Mouse (Mus musculus) midbrain, embryonic 10.5 days (tissue): ENCODE results near the gene Hnrnpab. TPM values are rescaled to one million over a fixed set of nuclear protein-coding genes. Genes with fewer than 3 reads are reported as not detected.
"Not testable (repeated sequence)": the region's sequence is repeated elsewhere in the genome, so short reads cannot be mapped to it uniquely, and the experiment has no call there.

ENCODE experiments used
- DNase-seq: peaks from one replicate; pipeline ENCODE4 v3.0.0-alpha.2; 2017; ENCODE audit warnings: low spot score
- H3K27ac ChIP-seq: fragments of 300-500 bp; sonication (generic); replicated peaks from 2 replicates; pipeline ENCODE4 v1.5.1; 2016; ENCODE audit warnings: mild to moderate bottlenecking
- H3K27me3 ChIP-seq: fragments of 300-500 bp; sonication (generic); 2 replicates; pipeline ENCODE4 v1.6.1; 2016; ENCODE audit warnings: low read depth, mild to moderate bottlenecking; ENCODE audit not compliant: poor library complexity, severe bottlenecking
- H3K36me3 ChIP-seq: fragments of 300-500 bp; sonication (generic); 2 replicates; pipeline ENCODE4 v1.6.1; 2016; ENCODE audit warnings: mild to moderate bottlenecking, moderate library complexity
- H3K4me1 ChIP-seq: fragments of 300-500 bp; sonication (generic); 2 replicates; pipeline ENCODE4 v1.6.1; 2016
- H3K4me3 ChIP-seq: fragments of 300-500 bp; sonication (generic); 2 replicates; pipeline ENCODE4 v1.5.1; 2016; ENCODE audit warnings: mild to moderate bottlenecking, moderate library complexity
- H3K9me3 ChIP-seq: fragments of 300-500 bp; sonication (generic); replicated peaks from 2 replicates; pipeline ENCODE4 v1.6.1; 2016; ENCODE audit warnings: mild to moderate bottlenecking
- WGBS: fragments of 180-500 bp; shearing (Covaris S2); methylation state at CpG from one replicate; pipeline ENCODE4 v1.1.7; 2016; 5-methylcytosine and 5-hydroxymethylcytosine counted together
- polyA plus RNA-seq: library from polyadenylated mRNA; unstranded; fragments of >200 nt; fragmentation: Nextera tagmentation; extraction: Ambion mirVana; gene quantifications from 2 replicates; pipeline ENCODE4 v1.2.1, GENCODE M21; 2016

Hnrnpab gene
- polyA plus RNA-seq, 1 experiment from 2014 or later: 631 TPM

GRCm38 (mm10) chr11:51615129-51615528 lies 8.5 kb upstream of the Hnrnpab start:
- Histone ChIP-seq H3K4me1 (peaks cover 14% of the 10 kb centered on the region), H3K27me3 (peaks cover 3% of the 10 kb centered on the region; the same call in 1 of the 2 replicates), H3K36me3 (no peaks in the 10 kb centered on the region), H3K9me3 (no peaks in the 10 kb centered on the region), H3K4me3 (peak overlapping the region; percentile 46), H3K27ac (peak overlapping the region; percentile 82)
- 49% methylated on average over 7 of the region's 7 CpGs for WGBS
- DNase-seq: no peak

DNA sequence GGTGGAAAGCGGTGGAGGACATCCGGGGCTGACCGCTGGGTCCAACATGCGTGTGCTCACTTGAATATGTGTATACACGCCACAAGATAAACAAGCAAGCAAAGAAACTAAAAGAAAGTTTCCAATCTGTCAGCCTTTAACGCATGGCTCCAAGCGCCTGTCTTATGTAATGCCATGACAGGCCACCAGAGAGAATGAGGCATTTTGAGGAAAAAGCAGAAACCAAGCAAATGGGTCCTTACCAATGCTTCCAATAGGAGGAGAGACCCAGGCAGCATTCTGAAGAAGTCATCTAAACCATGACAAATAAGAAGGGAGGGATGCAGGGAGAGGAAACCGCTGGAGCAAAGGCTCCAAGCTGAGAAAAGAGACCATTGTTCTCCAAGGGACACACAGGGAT lies 7.6 kb upstream of the Hnrnpab start:
- no peaks in the 10 kb centered on the region for H3K9me3 ChIP-seq
- no peak overlapping the region for H3K27ac ChIP-seq
- H3K4me3 ChIP-seq: no peak overlapping the region
- H3K27me3 ChIP-seq: peaks cover 3% of the 10 kb centered on the region; the same call in 1 of the 2 replicates
- DNase-seq: no peak
- H3K36me3 ChIP-seq: no peaks in the 10 kb centered on the region
- peaks cover 14% of the 10 kb centered on the region for H3K4me1 ChIP-seq
- 84% methylated on average over 8 of the region's 8 CpGs for WGBS

DNA sequence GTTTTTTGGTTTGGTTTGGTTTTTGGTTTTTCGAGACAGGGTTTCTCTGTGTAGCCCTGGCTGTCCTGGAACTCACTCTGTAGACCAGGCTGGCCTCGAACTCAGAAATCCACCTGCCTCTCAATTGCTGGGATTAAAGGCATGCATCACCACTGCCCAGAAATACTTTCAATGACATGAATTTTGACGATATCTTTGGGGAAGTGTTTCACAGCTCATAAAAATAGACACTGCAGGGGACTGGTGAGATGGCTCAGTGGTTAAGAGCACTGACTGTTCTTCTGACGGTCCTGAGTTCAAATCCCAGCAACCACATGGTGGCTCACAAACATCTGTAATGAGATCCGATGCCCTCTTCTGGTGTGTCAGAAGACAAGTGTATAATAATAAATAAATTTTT lies 3.3 kb upstream of the Hnrnpab start:
- Histone ChIP-seq H3K36me3 (peaks cover 12% of the 10 kb centered on the region), H3K4me1 (peaks cover 13% of the 10 kb centered on the region)
- H3K9me3 ChIP-seq, H3K4me3 ChIP-seq, DNase-seq, H3K27ac ChIP-seq, H3K27me3 ChIP-seq: not testable (repeated sequence)
- WGBS: 86% methylated on average over 5 of the region's 5 CpGs

GRCm38 (mm10) chr11:51609266-51609909 lies 2.7 kb upstream of the Hnrnpab start:
- H3K27me3 ChIP-seq: no peaks in the 10 kb centered on the region
- no peak for DNase-seq
- H3K27ac ChIP-seq: no peak overlapping the region
- peaks cover 17% of the 10 kb centered on the region for H3K36me3 ChIP-seq
- no peaks in the 10 kb centered on the region for H3K9me3 ChIP-seq
- 84% methylated on average over 3 of the region's 3 CpGs for whole genome bisulfite sequencing
- H3K4me1 ChIP-seq: peaks cover 18% of the 10 kb centered on the region
- H3K4me3 ChIP-seq: no peak overlapping the region

GRCm38 (mm10) chr11:51607096-51607738 lies 570 bp upstream of the Hnrnpab start:
- no peak for DNase-seq
- peaks cover 39% of the 10 kb centered on the region for H3K36me3 ChIP-seq
- peak overlapping the region; percentile 100 for H3K27ac ChIP-seq
- H3K9me3 ChIP-seq: no peaks in the 10 kb centered on the region
- H3K27me3 ChIP-seq: no peaks in the 10 kb centered on the region
- peaks cover 39% of the 10 kb centered on the region for H3K4me1 ChIP-seq
- WGBS: 11% methylated on average over 15 of the region's 15 CpGs
- peak overlapping the region; percentile 100 for H3K4me3 ChIP-seq

DNA sequence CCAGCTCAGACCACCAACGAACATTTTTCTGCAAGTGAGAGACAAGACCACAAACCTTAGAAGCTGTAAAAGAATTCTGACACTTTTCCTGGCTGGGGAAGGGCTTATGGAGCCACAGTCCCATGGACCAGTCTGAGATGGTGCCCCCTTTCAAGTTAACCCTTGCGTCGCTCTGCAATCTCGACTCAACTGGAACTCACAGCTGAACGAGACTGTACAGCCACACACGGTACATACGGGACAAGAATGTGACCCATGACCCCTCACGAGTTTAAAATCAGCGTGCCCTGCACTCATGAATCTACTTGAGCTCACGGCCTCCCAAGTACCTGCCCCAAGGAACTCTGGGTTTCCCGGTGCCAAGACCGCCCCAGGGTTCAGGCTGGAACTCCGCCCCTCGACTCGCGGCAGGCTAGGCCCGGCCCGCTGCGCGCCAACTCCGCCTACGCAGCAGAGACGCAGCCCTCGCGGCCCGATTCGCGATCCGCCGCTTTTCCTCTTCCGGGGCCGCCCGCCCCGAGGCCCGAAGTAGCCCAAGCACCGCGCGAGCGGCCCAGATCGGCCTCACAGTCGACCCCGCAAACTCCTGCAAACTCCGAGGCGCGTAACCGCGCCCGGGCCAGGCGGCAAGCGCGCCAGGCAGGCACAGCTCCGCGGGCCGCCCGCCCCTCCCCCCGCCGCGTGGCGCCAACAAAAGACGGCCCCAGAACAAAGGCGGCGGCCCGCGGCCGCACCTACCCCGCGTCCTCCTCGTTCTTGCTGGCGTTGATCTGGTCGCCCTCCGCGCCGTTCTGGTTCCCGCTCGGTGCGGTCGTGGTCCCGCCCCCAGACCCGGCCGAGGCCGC lies 823 bp downstream of the Hnrnpab start:
- DNase-seq: peak; percentile 78
- Histone ChIP-seq H3K27ac (peak overlapping the region; percentile 100), H3K27me3 (no peaks in the 10 kb centered on the region), H3K4me1 (peaks cover 48% of the 10 kb centered on the region), H3K4me3 (peak overlapping the region; percentile 100), H3K36me3 (peaks cover 53% of the 10 kb centered on the region), H3K9me3 (no peaks in the 10 kb centered on the region)
- WGBS: under 1% methylated on average over 81 of the region's 81 CpGs

DNA sequence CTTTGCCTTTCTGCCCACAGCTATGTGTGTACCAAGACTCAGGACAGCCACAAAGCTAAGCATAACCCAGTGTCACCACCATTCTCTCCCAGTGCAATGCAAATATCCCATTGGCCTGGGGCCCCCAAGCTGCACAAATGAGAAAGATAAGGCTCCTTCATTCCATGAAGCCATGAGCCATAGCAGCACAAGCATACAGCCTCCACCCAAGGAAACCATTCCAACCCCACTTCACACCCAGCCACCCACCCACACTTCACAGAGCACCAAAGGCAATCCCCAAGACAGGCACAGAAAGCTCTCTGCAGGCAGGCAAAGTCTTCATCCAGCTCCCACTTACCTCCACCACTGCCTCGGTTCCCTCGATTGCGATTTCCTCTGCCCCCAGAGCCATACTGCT lies 4.4 kb downstream of the Hnrnpab start:
- H3K36me3 ChIP-seq: peaks cover 89% of the 10 kb centered on the region
- no peaks in the 10 kb centered on the region for H3K27me3 ChIP-seq
- peak overlapping the region; percentile 24; the same call in 1 of the 2 replicates for H3K4me3 ChIP-seq
- H3K27ac ChIP-seq: no peak overlapping the region
- no peak for DNase-seq
- peaks cover 41% of the 10 kb centered on the region for H3K4me1 ChIP-seq
- no peaks in the 10 kb centered on the region for H3K9me3 ChIP-seq
- WGBS: 98% methylated on average over 3 of the region's 3 CpGs

GRCm38 (mm10) chr11:51597553-51597952 lies 9.1 kb downstream of the Hnrnpab start:
- H3K27me3 ChIP-seq: no peaks in the 10 kb centered on the region
- H3K36me3 ChIP-seq: peaks cover 100% of the 10 kb centered on the region
- DNase-seq: no peak
- no peak overlapping the region for H3K4me3 ChIP-seq
- peaks cover 12% of the 10 kb centered on the region for H3K4me1 ChIP-seq
- H3K9me3 ChIP-seq: no peaks in the 10 kb centered on the region
- WGBS: 90% methylated on average over 2 of the region's 2 CpGs
- no peak overlapping the region for H3K27ac ChIP-seq

GRCm38 (mm10) chr11:51595459-51596083 lies 11.1 kb downstream of the Hnrnpab start:
- Histone ChIP-seq H3K27ac (no peak overlapping the region), H3K27me3 (no peaks in the 10 kb centered on the region), H3K36me3 (peaks cover 100% of the 10 kb centered on the region), H3K4me3 (no peak overlapping the region), H3K4me1 (no peaks in the 10 kb centered on the region), H3K9me3 (no peaks in the 10 kb centered on the region)
- no peak for DNase-seq
- WGBS: 100% methylated on average over 1 of the region's 1 CpGs

DNA sequence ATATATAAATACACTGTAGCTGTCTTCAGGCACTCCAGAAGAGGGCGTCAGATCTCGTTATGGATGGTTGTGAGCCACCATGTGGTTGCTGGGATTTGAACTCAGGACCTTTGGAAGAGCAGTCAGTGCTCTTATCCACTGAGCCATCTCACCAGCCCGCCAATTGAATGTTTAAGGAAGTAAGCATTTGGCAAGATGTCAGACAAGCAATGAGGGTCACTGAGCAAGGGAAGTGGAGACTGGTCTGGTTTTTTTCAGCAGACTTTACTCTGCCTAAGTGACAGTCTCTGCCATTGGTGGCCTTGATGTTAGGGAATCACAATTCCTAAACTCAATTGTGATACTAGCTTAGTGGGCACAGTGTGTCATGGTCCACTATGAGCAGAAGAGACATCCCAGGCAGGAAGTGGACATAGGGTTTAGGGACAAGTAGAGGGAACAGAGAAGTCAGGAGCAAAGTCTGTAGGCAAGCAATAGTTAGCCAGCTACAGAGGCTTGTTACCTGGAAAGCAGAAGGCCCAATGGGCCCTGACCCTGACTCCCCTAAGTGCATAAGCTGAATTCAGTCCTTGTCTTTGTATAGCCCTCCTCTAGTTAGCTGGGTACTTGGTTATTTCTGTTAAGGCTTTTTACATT lies 11.8 kb downstream of the Hnrnpab start:
- Histone ChIP-seq H3K9me3 (no peaks in the 10 kb centered on the region), H3K27me3 (no peaks in the 10 kb centered on the region), H3K27ac (no peak overlapping the region), H3K4me3 (no peak overlapping the region), H3K4me1 (no peaks in the 10 kb centered on the region), H3K36me3 (peaks cover 100% of the 10 kb centered on the region)
- DNase-seq: no peak
- 88% methylated on average over 3 of the region's 3 CpGs for WGBS

- Histone ChIP-seq H3K36me3 (peaks cover 100% of the 10 kb centered on the region), H3K4me3 (no peak overlapping the region)
- WGBS: 91% methylated on average over 6 of the region's 6 CpGs
Measured at GRCm38 (mm10) chr11:51593849-51594248, 12.8 kb downstream of the Hnrnpab start.

GRCm38 (mm10) chr11:51593368-51593767 lies 13.3 kb downstream of the Hnrnpab start:
- Histone ChIP-seq H3K4me1 (no peaks in the 10 kb centered on the region), H3K9me3 (no peaks in the 10 kb centered on the region), H3K36me3 (peaks cover 100% of the 10 kb centered on the region), H3K27ac (no peak overlapping the region), H3K27me3 (no peaks in the 10 kb centered on the region), H3K4me3 (no peak overlapping the region)
- WGBS: 97% methylated on average over 4 of the region's 4 CpGs
- no peak for DNase-seq

More at GRCm38 (mm10) chr11:51593849-51594248, 12.8 kb downstream of the Hnrnpab start:
- H3K27me3 ChIP-seq: no peaks in the 10 kb centered on the region
- H3K4me1 ChIP-seq: no peaks in the 10 kb centered on the region
- H3K27ac ChIP-seq: no peak overlapping the region
- no peak for DNase-seq
- no peaks in the 10 kb centered on the region for H3K9me3 ChIP-seq
